Mouse (Mus musculus) stomach, embryonic 14.5 days (tissue): ENCODE measurements around the gene Prkce. TPM values are rescaled to one million over a fixed set of nuclear protein-coding genes. Genes with fewer than 3 reads are reported as not detected.

Experiments
- ATAC-seq: fragments of 200-750 bp; cut with Nextera tagmentation; 2 replicates; pipeline ENCODE4 v1.8.0; 2017; ENCODE audit warnings: low read depth, moderate TSS enrichment; ENCODE audit not compliant: insufficient number of reproducible peaks, insufficient read depth, low FRiP score
- H3K27ac ChIP-seq: fragments of 300-500 bp; sonication (generic); 2 replicates; pipeline ENCODE4 v1.5.1; 2014; ENCODE audit warnings: mild to moderate bottlenecking, low read length, moderate library complexity, mixed read lengths
- H3K27me3 ChIP-seq: fragments of 300-500 bp; sonication (generic); 2 replicates; pipeline ENCODE4 v1.6.1; 2014; ENCODE audit warnings: low read length, control low read depth, mixed read lengths; ENCODE audit not compliant: control insufficient read depth, insufficient read depth
- H3K36me3 ChIP-seq: fragments of 300-500 bp; sonication (generic); 2 replicates; pipeline ENCODE4 v1.6.1; 2014; ENCODE audit warnings: mild to moderate bottlenecking, control low read depth, low read length, moderate library complexity, mixed read lengths; ENCODE audit not compliant: control insufficient read depth, insufficient read depth
- H3K4me1 ChIP-seq: fragments of 300-500 bp; sonication (generic); 2 replicates; pipeline ENCODE4 v1.6.1; 2014; ENCODE audit warnings: low read length, control low read depth, mixed read lengths; ENCODE audit not compliant: control insufficient read depth, insufficient read depth
- H3K4me2 ChIP-seq: fragments of 300-500 bp; sonication (generic); replicated peaks from 2 replicates; pipeline ENCODE4 v1.6.1; 2014; ENCODE audit warnings: low read depth, low read length, control low read depth
- H3K4me3 ChIP-seq: fragments of 300-500 bp; sonication (generic); 2 replicates; pipeline ENCODE4 v1.5.1; 2014; ENCODE audit warnings: low read depth, low read length, control low read depth
- H3K9ac ChIP-seq: fragments of 300-500 bp; sonication (generic); replicated peaks from 2 replicates; pipeline ENCODE4 v1.6.1; 2014; ENCODE audit warnings: low read depth, mild to moderate bottlenecking, control low read depth, low read length, moderate library complexity, mixed read lengths
- H3K9me3 ChIP-seq: fragments of 300-500 bp; sonication (generic); 2 replicates; pipeline ENCODE4 v1.6.1; 2016; ENCODE audit warnings: low read depth, low read length, control low read depth; ENCODE audit not compliant: control insufficient read depth
- WGBS: fragments of 180-500 bp; shearing (Covaris S2); extraction: QIAGEN DNeasy Blood & Tissue Kit; methylation state at CpG from one replicate; pipeline ENCODE4 v1.1.7; 2014; 5-methylcytosine and 5-hydroxymethylcytosine counted together
- polyA plus RNA-seq: library from polyadenylated mRNA; unstranded; fragments of >200 nt; fragmentation: Nextera tagmentation; extraction: Ambion mirVana; gene quantifications from 2 replicates; pipeline ENCODE4 v1.2.1, GENCODE M21; 2014

The Prkce gene
- polyA plus RNA-seq, 1 experiment from 2014 or later = 7.3 TPM

DNA sequence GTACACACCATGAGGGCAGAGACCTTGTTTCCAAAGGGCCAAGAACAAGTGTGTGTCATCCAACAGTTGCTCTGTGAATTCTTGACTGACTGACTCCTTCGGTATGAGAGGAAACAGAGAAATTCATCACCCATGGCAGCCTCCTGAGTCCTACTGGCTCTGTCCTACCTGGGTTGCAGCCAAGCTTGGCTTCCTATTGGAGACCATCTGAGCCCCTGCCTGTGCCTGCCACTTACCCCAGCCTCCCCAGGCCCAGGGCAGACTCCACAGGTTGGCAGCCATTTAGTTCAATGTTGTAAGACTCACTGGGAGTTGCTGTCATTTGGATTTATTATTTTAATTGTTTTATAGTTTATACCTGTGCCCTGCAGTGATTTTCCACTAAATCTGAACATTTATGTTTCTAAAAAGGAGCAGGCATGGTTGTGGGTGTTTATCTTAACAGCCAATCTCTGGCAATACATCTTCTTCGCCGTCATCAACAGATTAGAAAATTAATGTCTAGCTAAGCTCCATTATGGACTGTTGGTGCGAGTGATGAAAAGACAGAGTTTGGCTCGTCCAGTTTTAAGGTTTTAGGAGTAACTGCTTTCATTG, 436.4 kb downstream of the Prkce start:
- H3K27ac ChIP-seq = no peak overlapping the region
- H3K4me2 ChIP-seq = no peak overlapping the region
- no peak overlapping the region for H3K4me3 ChIP-seq
- no peak overlapping the region for H3K9ac ChIP-seq
- H3K9me3 ChIP-seq = no peaks in the 10 kb centered on the region
- ATAC-seq = no peak
- no peaks in the 10 kb centered on the region for H3K36me3 ChIP-seq
- WGBS = 45% methylated on average over 5 of the region's 5 CpGs
- H3K27me3 ChIP-seq = no peaks in the 10 kb centered on the region
- H3K4me1 ChIP-seq = no peaks in the 10 kb centered on the region

DNA sequence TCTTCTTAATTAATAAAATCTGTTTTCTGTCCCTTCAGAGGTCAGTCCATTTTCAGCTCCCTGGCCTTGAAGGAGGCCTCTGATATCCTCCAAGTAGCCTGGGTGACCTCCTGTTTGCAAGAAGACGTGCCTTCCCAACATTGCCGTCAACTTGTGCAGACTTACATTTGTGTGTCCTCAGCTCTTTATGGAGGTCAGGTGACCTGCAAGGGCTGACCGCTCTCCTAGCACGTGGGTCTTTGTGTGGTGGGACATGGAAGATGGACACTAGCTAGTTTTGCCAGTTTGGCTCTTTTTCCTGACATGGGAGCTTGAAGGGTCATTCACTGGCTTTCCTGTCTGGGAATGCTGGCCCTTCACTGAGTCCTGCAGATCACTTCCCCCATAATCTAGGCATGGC, 440.4 kb downstream of the Prkce start:
- no peaks in the 10 kb centered on the region for H3K27me3 ChIP-seq
- H3K36me3 ChIP-seq = no peaks in the 10 kb centered on the region
- no peak overlapping the region for H3K4me2 ChIP-seq
- WGBS = 90% methylated on average over 4 of the region's 4 CpGs
- no peaks in the 10 kb centered on the region for H3K4me1 ChIP-seq
- H3K9ac ChIP-seq = no peak overlapping the region
- no peak overlapping the region for H3K27ac ChIP-seq
- no peak for ATAC-seq
- no peak overlapping the region for H3K4me3 ChIP-seq
- H3K9me3 ChIP-seq = no peaks in the 10 kb centered on the region

DNA sequence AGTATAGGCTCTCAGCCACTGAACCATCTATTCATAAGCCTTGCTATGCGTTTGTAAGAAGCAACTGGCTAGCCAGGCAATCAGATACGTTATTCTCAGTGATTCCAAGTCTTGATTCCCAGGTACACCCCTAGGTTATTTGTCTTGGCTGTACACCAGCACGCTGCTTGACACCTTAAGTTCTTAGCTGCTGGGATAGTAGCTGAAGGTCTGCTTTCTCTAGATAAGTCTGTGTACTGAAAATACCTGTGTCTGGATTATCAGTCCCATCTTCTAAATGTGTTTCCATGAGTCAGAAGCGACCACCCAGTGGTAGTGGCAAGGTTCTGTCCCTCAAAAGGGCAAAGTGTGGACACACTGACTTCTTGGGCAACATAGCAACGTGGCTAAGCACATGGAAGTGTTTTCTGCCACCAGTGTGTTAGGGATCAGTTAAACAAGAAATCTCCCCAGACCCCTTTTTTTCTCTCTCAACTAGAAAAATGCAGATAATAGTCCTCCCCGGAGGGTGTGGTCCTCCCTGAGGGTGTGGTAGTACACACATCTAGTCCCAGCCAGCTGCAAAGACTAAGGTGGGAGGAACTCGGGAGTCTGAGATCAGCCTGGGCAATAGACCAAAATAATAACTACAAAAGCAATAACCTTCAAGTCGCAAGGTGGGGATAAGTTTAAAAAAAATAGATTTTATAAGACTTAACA, 442.8 kb downstream of the Prkce start:
- H3K27me3 ChIP-seq = no peaks in the 10 kb centered on the region
- 66% methylated on average over 8 of the region's 8 CpGs for WGBS
- no peaks in the 10 kb centered on the region for H3K9me3 ChIP-seq
- H3K4me2 ChIP-seq = no peak overlapping the region
- no peaks in the 10 kb centered on the region for H3K4me1 ChIP-seq
- H3K4me3 ChIP-seq = no peak overlapping the region
- H3K27ac ChIP-seq = no peak overlapping the region
- no peak overlapping the region for H3K9ac ChIP-seq
- no peaks in the 10 kb centered on the region for H3K36me3 ChIP-seq
- no peak for ATAC-seq

DNA sequence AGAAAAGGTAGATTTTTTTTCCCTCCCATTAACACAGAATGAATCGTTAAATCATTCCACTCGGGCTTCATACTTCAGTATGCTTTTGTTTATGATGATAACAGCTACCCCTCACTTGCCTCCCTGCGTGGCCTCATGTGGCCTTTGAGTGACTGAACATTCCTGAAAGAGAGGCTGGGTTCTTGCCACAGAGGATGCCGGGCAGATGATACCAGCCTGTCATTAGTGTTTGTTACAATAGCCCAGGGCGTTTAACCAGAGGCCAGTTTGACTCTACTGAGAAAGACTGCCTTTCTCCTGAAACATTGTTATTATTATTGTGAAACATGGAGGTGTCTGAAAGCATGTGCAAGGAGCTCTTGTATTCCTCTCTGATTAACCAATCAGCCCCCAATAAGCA, 444.2 kb downstream of the Prkce start:
- no peak overlapping the region for H3K4me3 ChIP-seq
- H3K4me1 ChIP-seq = no peaks in the 10 kb centered on the region
- ATAC-seq = no peak
- no peaks in the 10 kb centered on the region for H3K27me3 ChIP-seq
- H3K27ac ChIP-seq = no peak overlapping the region
- no peaks in the 10 kb centered on the region for H3K36me3 ChIP-seq
- no peak overlapping the region for H3K4me2 ChIP-seq
- no peaks in the 10 kb centered on the region for H3K9me3 ChIP-seq
- 54% methylated on average over 5 of the region's 5 CpGs for WGBS
- H3K9ac ChIP-seq = no peak overlapping the region

DNA sequence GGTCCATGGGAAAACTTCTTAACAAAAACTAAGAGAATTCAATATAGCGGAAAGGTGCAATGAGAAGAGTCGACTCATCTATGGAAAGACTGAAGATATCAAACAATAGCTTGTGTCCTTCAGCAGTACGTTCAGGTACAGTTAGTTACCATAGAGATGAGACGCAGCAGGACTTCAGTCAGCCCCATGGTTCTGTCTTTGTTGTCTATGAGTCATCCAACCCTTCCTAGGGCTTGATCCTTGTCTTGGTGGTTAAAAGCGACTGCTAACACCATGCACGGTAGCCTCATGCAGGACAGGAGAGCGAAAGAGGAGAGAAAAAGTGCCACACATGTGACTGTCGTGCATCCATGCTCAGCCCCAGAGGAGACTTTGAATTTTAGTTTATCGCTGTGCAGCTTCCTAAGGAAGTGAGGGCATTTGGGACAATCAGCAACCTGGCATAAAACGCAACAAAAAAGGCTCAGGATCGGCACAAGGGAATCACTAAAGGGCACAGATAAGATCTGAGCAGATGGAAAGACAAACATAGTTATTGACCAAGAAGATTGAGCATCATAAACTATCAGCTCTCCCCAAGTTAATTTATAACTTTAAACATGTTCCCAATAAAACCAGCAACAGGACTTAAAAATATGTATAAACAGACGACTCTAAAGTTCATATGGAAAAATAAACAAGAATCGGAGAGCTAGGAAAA, 448.2 kb downstream of the Prkce start:
- 73% methylated on average over 13 of the region's 13 CpGs for WGBS
- Histone ChIP-seq H3K4me2 (no peak overlapping the region), H3K4me1 (peaks cover 3% of the 10 kb centered on the region; the same call in 1 of the 2 replicates), H3K27ac (no peak overlapping the region), H3K9ac (no peak overlapping the region), H3K27me3 (no peaks in the 10 kb centered on the region), H3K36me3 (no peaks in the 10 kb centered on the region; the same call in 1 of the 2 replicates), H3K9me3 (no peaks in the 10 kb centered on the region), H3K4me3 (no peak overlapping the region)
- ATAC-seq = no peak

DNA sequence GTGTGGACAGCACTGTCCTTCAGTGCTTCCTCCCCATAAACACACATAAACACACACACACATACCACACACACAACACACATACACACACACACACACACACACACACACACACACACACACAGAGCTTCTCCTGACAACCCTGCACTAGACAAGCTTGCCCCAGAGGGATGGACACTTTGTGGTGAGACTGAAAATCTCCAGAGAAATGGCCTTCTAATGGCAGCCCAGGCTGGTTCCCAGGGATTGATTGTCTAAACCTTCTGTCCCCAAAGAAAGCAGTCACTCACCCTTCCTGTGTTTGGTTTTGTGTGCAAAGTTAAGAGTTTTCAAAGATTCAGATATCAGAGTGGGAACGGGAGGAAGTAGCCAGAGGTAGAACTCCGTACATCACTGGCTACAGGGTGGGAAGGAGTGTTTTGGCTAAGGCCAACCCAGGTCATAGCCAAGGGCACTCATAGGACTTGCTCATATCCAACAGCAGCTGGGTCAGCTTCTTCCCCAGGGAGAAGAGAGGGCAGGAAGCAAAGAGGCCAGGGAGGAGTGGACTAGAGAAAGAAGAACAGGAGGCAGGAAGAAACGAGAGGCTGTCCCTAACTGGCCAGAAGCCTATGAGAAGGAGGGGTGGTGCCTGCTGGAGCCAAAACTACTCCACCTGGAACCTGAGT, 450.1 kb downstream of the Prkce start:
- Histone ChIP-seq H3K4me3 (no peak overlapping the region), H3K36me3 (no peaks in the 10 kb centered on the region; the same call in 1 of the 2 replicates), H3K27ac (no peak overlapping the region), H3K4me1 (peaks cover 3% of the 10 kb centered on the region; the same call in 1 of the 2 replicates), H3K9ac (no peak overlapping the region), H3K9me3 (no peaks in the 10 kb centered on the region), H3K27me3 (no peaks in the 10 kb centered on the region), H3K4me2 (no peak overlapping the region)
- WGBS = 49% methylated on average over 3 of the region's 3 CpGs
- ATAC-seq = no peak

DNA sequence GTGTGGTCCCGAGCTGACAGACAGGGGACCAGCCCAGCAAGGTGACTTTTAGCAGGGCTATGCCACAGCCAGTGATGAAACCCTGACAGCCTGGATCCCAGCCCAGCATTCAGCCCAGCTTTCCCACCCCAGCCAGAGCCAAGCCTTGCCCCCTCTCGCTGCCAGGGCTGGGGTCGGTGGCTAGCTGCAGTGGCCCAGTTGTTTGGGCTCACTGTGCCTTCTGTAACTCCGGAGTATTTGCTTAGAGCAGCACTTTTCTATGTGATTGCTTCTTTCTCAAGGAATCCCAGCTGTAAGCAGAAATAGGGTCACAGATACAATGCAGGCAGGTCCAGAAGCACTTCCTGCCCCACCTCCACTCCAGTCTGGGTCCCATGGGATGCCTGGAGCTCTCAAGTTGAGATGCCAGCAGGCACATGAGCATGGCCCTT, 450.9 kb downstream of the Prkce start:
- Histone ChIP-seq H3K4me1 (peaks cover 3% of the 10 kb centered on the region; the same call in 1 of the 2 replicates), H3K27me3 (no peaks in the 10 kb centered on the region), H3K9ac (no peak overlapping the region), H3K4me3 (no peak overlapping the region), H3K36me3 (no peaks in the 10 kb centered on the region; the same call in 1 of the 2 replicates), H3K27ac (no peak overlapping the region), H3K4me2 (no peak overlapping the region), H3K9me3 (no peaks in the 10 kb centered on the region)
- WGBS = 55% methylated on average over 4 of the region's 4 CpGs
- no peak for ATAC-seq

DNA sequence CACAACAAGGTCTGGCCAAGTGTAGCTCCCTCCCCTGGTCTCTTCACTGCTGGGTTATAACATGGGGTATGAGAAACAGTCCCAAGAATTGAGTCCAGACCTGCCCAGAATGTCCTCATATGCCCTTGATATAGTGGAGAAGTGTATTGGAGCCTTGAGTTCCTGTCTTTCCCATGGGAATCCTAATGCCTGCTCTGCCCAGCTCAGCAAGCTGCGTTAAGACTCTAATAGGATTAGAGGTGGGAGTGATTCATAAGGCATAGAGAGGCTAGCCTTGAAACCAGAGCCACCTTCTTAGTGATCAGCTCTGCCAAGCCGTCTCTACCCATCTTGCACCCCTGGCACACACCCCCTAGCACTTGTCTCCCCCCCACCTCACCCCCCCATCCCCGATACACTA, 455.3 kb downstream of the Prkce start:
- 86% methylated on average over 3 of the region's 3 CpGs for WGBS
- ATAC-seq = no peak

More for the DNA sequence above, 455.3 kb downstream of the Prkce start:
- Histone ChIP-seq H3K36me3 (no peaks in the 10 kb centered on the region; the same call in 1 of the 2 replicates), H3K9me3 (no peaks in the 10 kb centered on the region), H3K4me3 (no peak overlapping the region), H3K4me1 (no peaks in the 10 kb centered on the region; the same call in 1 of the 2 replicates), H3K9ac (no peak overlapping the region), H3K4me2 (no peak overlapping the region), H3K27ac (no peak overlapping the region), H3K27me3 (no peaks in the 10 kb centered on the region)
